Comparison of ENCODE assay signal across 7 mouse cellular contexts in genomic region chr3:90264687-90265033, GRCm38 (mm10). TPM values are rescaled to one million over a fixed set of nuclear protein-coding genes. Genes with fewer than 3 reads are reported as not detected.
A peak's percentile ranks its signal among the peaks of the same experiment; 100 is the strongest.
DNase-seq lines count a peak whose midpoint lies in the region; ATAC-seq and TF ChIP-seq lines count a peak whose summit lies in the region.

No protein-coding gene starts in this region.

- peak overlapping the region; percentile 47 for H3K4me3 ChIP-seq in lung, adult 2 months (replicated peaks; ENCODE audit: extremely low read depth, low read depth, low read length)
- H3K4me3 ChIP-seq in embryonic fibroblast, embryonic 13.5 days (ENCODE audit: insufficient read depth, low read length): peak overlapping the region; percentile 25
- H3K4me3 ChIP-seq in limb, embryonic 11.5 days (ENCODE audit: low read depth, low read length): peak overlapping the region; percentile 87
- H3K4me3 ChIP-seq in small intestine, adult 2 months (ENCODE audit: low read depth, low read length): peak overlapping the region; percentile 80

- 28% methylated on average over 10 of the region's 10 CpGs for WGBS in lung, adult 2 months
- WGBS in limb, embryonic 11.5 days: 37% methylated on average over 10 of the region's 10 CpGs
- 23% methylated on average over 10 of the region's 10 CpGs for WGBS in small intestine, adult 2 months

- no peak for TF ChIP-seq POLR2A in lung, adult 2 months (IDR thresholded peaks at IDR 0.05; ENCODE audit: borderline replicate concordance, extremely low read depth, low read depth, low read length)
- TF ChIP-seq POLR2A in embryonic fibroblast, embryonic 13.5 days (IDR thresholded peaks at IDR 0.05; ENCODE audit: low read depth, low read length): 0 out of 2 replicates have a peak, but pooled peaks have one; percentile 14
- no peak for TF ChIP-seq POLR2A in small intestine, adult 2 months (IDR thresholded peaks at IDR 0.05; ENCODE audit: low read depth, low read length)

- no peak for TF ChIP-seq CTCF in lung, adult 2 months (IDR thresholded peaks at IDR 0.05; ENCODE audit: insufficient read depth, low read length)
- no peak for TF ChIP-seq CTCF in embryonic fibroblast, embryonic 13.5 days (IDR thresholded peaks at IDR 0.05; ENCODE audit: borderline replicate concordance, insufficient read depth, low read length)
- no peak for TF ChIP-seq CTCF in small intestine, adult 2 months (IDR thresholded peaks at IDR 0.05; ENCODE audit: extremely low read depth, insufficient read length, insufficient replicate concordance, low read depth, low read length)

- peaks cover 8% of the 10 kb centered on the region for H3K36me3 ChIP-seq in limb, embryonic 11.5 days (ENCODE audit: control insufficient read depth, insufficient read depth, low read length)
- H3K36me3 ChIP-seq in small intestine, adult 2 months (ENCODE audit: control insufficient read depth, insufficient read depth, low read length): peaks cover 36% of the 10 kb centered on the region

- H3K4me1 ChIP-seq in lung, adult 2 months (ENCODE audit: control insufficient read depth, insufficient read depth, low read length): peaks cover 4% of the 10 kb centered on the region
- no peaks in the 10 kb centered on the region for H3K4me1 ChIP-seq in embryonic fibroblast, embryonic 13.5 days (ENCODE audit: control insufficient read depth, insufficient read depth, low read length)
- 0 out of 2 replicates have a peak, but pooled peaks cover 8% of the 10 kb centered on the region for H3K4me1 ChIP-seq in limb, embryonic 11.5 days (ENCODE audit: control insufficient read depth, insufficient read depth, low read length)
- peaks cover 6% of the 10 kb centered on the region; the same call in 1 of the 2 replicates for H3K4me1 ChIP-seq in small intestine, adult 2 months (ENCODE audit: control insufficient read depth, insufficient read depth, insufficient read length, low read length)

- H3K9ac ChIP-seq in limb, embryonic 11.5 days (ENCODE audit: low read length): no peak overlapping the region; the same call in 1 of the 2 replicates

- H3K27ac ChIP-seq in embryonic fibroblast, embryonic 13.5 days (ENCODE audit: insufficient read depth, low read length): no peak overlapping the region
- H3K27ac ChIP-seq in limb, embryonic 11.5 days (replicated peaks; ENCODE audit: low read depth, low read length): peak overlapping the region; percentile 94; the same call in 1 of the 2 replicates
- peak overlapping the region; percentile 12; the same call in 1 of the 2 replicates for H3K27ac ChIP-seq in small intestine, adult 2 months (ENCODE audit: insufficient read depth, low read depth, low read length)

- H3K27me3 ChIP-seq in limb, embryonic 11.5 days (ENCODE audit: control insufficient read depth, insufficient read depth, low read length): no peaks in the 10 kb centered on the region
- no peaks in the 10 kb centered on the region for H3K27me3 ChIP-seq in small intestine, adult 2 months (ENCODE audit: control insufficient read depth, insufficient read depth, low read length)

- DNase-seq in lung, adult 2 months: no peak
- no peak for DNase-seq in lung, postnatal 14 days
- no peak for DNase-seq in limb, embryonic 11.5 days (ENCODE audit: low spot score)
- no peak for DNase-seq in thymus, postnatal 36 days
- no peak for DNase-seq in Muller cell, postnatal 12 days (ENCODE audit: inconsistent ontology term)

- no peaks in the 10 kb centered on the region for H3K9me3 ChIP-seq in limb, embryonic 11.5 days (ENCODE audit: control insufficient read depth, low read length)

- peak overlapping the region; percentile 71 for H3K4me2 ChIP-seq in limb, embryonic 11.5 days (ENCODE audit: low read depth, severe bottlenecking)

- no peak for ATAC-seq in limb, embryonic 11.5 days (ENCODE audit: insufficient number of reproducible peaks, low FRiP score, low TSS enrichment, low read depth)

RNA-seq across cellular contexts. Expression of gene Dennd4b, which starts 0.3 kb away (rescaled TPM):
- polyA plus RNA-seq in lung, adult 2 months (2012; rRNA removed): 37.5 and 39.6 TPM in 2 replicates
- 6.8 and 10.3 TPM in 2 replicates for polyA plus RNA-seq in embryonic fibroblast, embryonic 13.5 days (2011; ENCODE audit: insufficient read length, low read depth, missing spikeins)
- polyA plus RNA-seq in limb, embryonic 11.5 days (2014; fragmentation: Nextera tagmentation; extraction: Ambion mirVana): 3.9 and 5.5 TPM in 2 replicates
- 10.7 and 14.1 TPM in 2 replicates for polyA plus RNA-seq in small intestine, adult 2 months (2012; rRNA removed)

RNA-seq across cellular contexts. Expression of gene Crtc2, which starts 10.7 kb away (rescaled TPM):
- 60.2 and 77.4 TPM in 2 replicates for polyA plus RNA-seq in lung, adult 2 months (2012; rRNA removed)
- polyA plus RNA-seq in embryonic fibroblast, embryonic 13.5 days (2011; ENCODE audit: insufficient read length, low read depth, missing spikeins): 29.5 and 34.3 TPM in 2 replicates
- 16.7 TPM in 2 replicates for polyA plus RNA-seq in limb, embryonic 11.5 days (2014; fragmentation: Nextera tagmentation; extraction: Ambion mirVana)
- 31.4 and 57.0 TPM in 2 replicates for polyA plus RNA-seq in small intestine, adult 2 months (2012; rRNA removed)

RNA-seq across cellular contexts. Expression of gene Slc39a1, which starts 16.7 kb away (rescaled TPM):
- 72.8 and 83.7 TPM in 2 replicates for polyA plus RNA-seq in lung, adult 2 months (2012; rRNA removed)
- polyA plus RNA-seq in embryonic fibroblast, embryonic 13.5 days (2011; ENCODE audit: insufficient read length, low read depth, missing spikeins): 253 and 312 TPM in 2 replicates
- polyA plus RNA-seq in limb, embryonic 11.5 days (2014; fragmentation: Nextera tagmentation; extraction: Ambion mirVana): 58.0 and 58.3 TPM in 2 replicates
- 46.2 and 72.7 TPM in 2 replicates for polyA plus RNA-seq in small intestine, adult 2 months (2012; rRNA removed)

RNA-seq across cellular contexts. Expression of gene Creb3l4, which starts 21.3 kb away (rescaled TPM):
- 2.0 TPM in 2 replicates for polyA plus RNA-seq in lung, adult 2 months (2012; rRNA removed)
- 2.0 and 2.3 TPM in 2 replicates for polyA plus RNA-seq in embryonic fibroblast, embryonic 13.5 days (2011; ENCODE audit: insufficient read length, low read depth, missing spikeins)
- 11.0 and 11.3 TPM in 2 replicates for polyA plus RNA-seq in limb, embryonic 11.5 days (2014; fragmentation: Nextera tagmentation; extraction: Ambion mirVana)
- 6.6 and 7.0 TPM in 2 replicates for polyA plus RNA-seq in small intestine, adult 2 months (2012; rRNA removed)

RNA-seq across cellular contexts. Expression of gene Gatad2b, which starts 28.3 kb away (rescaled TPM):
- 21.5 and 26.0 TPM in 2 replicates for polyA plus RNA-seq in lung, adult 2 months (2012; rRNA removed)
- polyA plus RNA-seq in embryonic fibroblast, embryonic 13.5 days (2011; ENCODE audit: insufficient read length, low read depth, missing spikeins): 63.1 and 70.0 TPM in 2 replicates
- polyA plus RNA-seq in limb, embryonic 11.5 days (2014; fragmentation: Nextera tagmentation; extraction: Ambion mirVana): 16.2 and 18.9 TPM in 2 replicates
- polyA plus RNA-seq in small intestine, adult 2 months (2012; rRNA removed): 9.0 and 15.1 TPM in 2 replicates

Comparison
In these comparisons a context has a peak if more than half of its experiments do, and no peak if none do; other contexts are left out.
1. H3K4me3 ChIP-seq: peak in every context shown above with its lines; median percentile 87 in limb, embryonic 11.5 days; 80 in small intestine, adult 2 months; 47 in lung, adult 2 months; 25 in embryonic fibroblast, embryonic 13.5 days.